8 mouse cellular contexts compared by ENCODE assay signal in genomic region chr5:137533117-137533827, GRCm38 (mm10). TPM values are rescaled to one million over a fixed set of nuclear protein-coding genes. Genes with fewer than 3 reads are reported as not detected.
DNase-seq lines count a peak whose midpoint lies in the region; ATAC-seq lines count a peak whose summit lies in the region.

TSS of gene Epo (minus strand) at chr5:137533242.
TSS of gene Gnb2 (minus strand) at chr5:137533510.

- H3K4me2 ChIP-seq in heart, embryonic 14.5 days (ENCODE audit: low read length): peak within 1 kb of the TSS; percentile 76
- H3K4me2 ChIP-seq in liver, embryonic 13.5 days: peak within 1 kb of the TSS; percentile 99
- peak within 1 kb of the TSS; percentile 93 for H3K4me2 ChIP-seq in stomach, embryonic 16.5 days (ENCODE audit: low read depth, low read length)

- peaks cover 5 to 11% of the 10 kb centered on the region in 2 experiments for H3K4me1 ChIP-seq in heart, embryonic 14.5 days (ENCODE audit: control insufficient read depth in 2 of 2, insufficient read depth in 2 of 2, low read length in 2 of 2)
- peaks cover 44% of the 10 kb centered on the region for H3K4me1 ChIP-seq in liver, embryonic 13.5 days (replicated peaks)
- H3K4me1 ChIP-seq in stomach, embryonic 16.5 days (ENCODE audit: control insufficient read depth, insufficient read depth, low read length): peaks cover 13% of the 10 kb centered on the region

- peak within 1 kb of the TSS; percentile 82 for H3K9ac ChIP-seq in heart, embryonic 14.5 days (ENCODE audit: low read length)
- peak within 1 kb of the TSS; percentile 95 for H3K9ac ChIP-seq in liver, embryonic 13.5 days
- H3K9ac ChIP-seq in stomach, embryonic 16.5 days (ENCODE audit: low read length): peak within 1 kb of the TSS; percentile 94

- ATAC-seq in CD4-positive, CD25-positive, alpha-beta regulatory T cell, adult 4 months: peak; percentile 77
- peak; percentile 74 for ATAC-seq in heart, embryonic 14.5 days (ENCODE audit: insufficient number of reproducible peaks, insufficient read depth, low FRiP score, low read depth)
- peak; percentile 78 for ATAC-seq in liver, embryonic 13.5 days (ENCODE audit: low read depth)
- peak; percentile 83 for ATAC-seq in stomach, embryonic 16.5 days (ENCODE audit: insufficient read depth, low FRiP score)

- no peaks in the 10 kb centered on the region for H3K27me3 ChIP-seq in heart, embryonic 14.5 days (ENCODE audit: control insufficient read depth, insufficient read depth, low read length)
- no peaks in the 10 kb centered on the region for H3K27me3 ChIP-seq in liver, embryonic 13.5 days
- H3K27me3 ChIP-seq in stomach, embryonic 16.5 days (ENCODE audit: control insufficient read depth, insufficient read depth, low read length): no peaks in the 10 kb centered on the region

- peak within 1 kb of the TSS; percentile 89 to 97 for H3K27ac ChIP-seq in heart, embryonic 14.5 days (replicated peaks in 1 of 2; ENCODE audit: control insufficient read depth in 1 of 2, insufficient read depth in 1 of 2, low read depth in 2 of 2, low read length in 2 of 2)
- H3K27ac ChIP-seq in liver, embryonic 13.5 days: peak within 1 kb of the TSS; percentile 92
- peak within 1 kb of the TSS; percentile 83 for H3K27ac ChIP-seq in stomach, embryonic 16.5 days (ENCODE audit: low read length)

- under 1% methylated on average over 40 of the region's 40 CpGs for WGBS in heart, embryonic 14.5 days
- WGBS in liver, embryonic 13.5 days (ENCODE audit: insufficient replicate concordance): 0% methylated on average over 40 of the region's 40 CpGs
- WGBS in stomach, embryonic 16.5 days: 0% methylated on average over 40 of the region's 40 CpGs

- no peaks in the 10 kb centered on the region for H3K9me3 ChIP-seq in heart, embryonic 14.5 days (ENCODE audit: control insufficient read depth, low read length)
- no peaks in the 10 kb centered on the region for H3K9me3 ChIP-seq in liver, embryonic 13.5 days (replicated peaks)
- H3K9me3 ChIP-seq in stomach, embryonic 16.5 days (replicated peaks; ENCODE audit: control insufficient read depth, low read length): no peaks in the 10 kb centered on the region

- H3K36me3 ChIP-seq in heart, embryonic 14.5 days (ENCODE audit: control insufficient read depth, insufficient read depth, low read length): peaks cover 21% of the 10 kb centered on the region
- H3K36me3 ChIP-seq in liver, embryonic 13.5 days: peaks cover 24% of the 10 kb centered on the region
- peaks cover 4% of the 10 kb centered on the region; the same call in 1 of the 2 replicates for H3K36me3 ChIP-seq in stomach, embryonic 16.5 days (ENCODE audit: control insufficient read depth, insufficient read depth, low read length)

- peak within 1 kb of the TSS; percentile 54 to 99 for H3K4me3 ChIP-seq in heart, embryonic 14.5 days (ENCODE audit: control insufficient read depth in 1 of 2, insufficient read depth in 1 of 2, low read depth in 1 of 2, low read length in 2 of 2)
- peak within 1 kb of the TSS; percentile 93 for H3K4me3 ChIP-seq in liver, embryonic 13.5 days (replicated peaks)
- H3K4me3 ChIP-seq in stomach, embryonic 16.5 days (replicated peaks; ENCODE audit: low read length): peak within 1 kb of the TSS; percentile 92

- DNase-seq in c-Kit-negative CD71-positive TER-119-positive erythroid progenitor cells, embryonic 14.5 days (ENCODE audit: low read depth, low spot score): peak; percentile 98
- peak; percentile 91 for DNase-seq in fibroblast of lung, adult 2 months (ENCODE audit: low read depth)
- DNase-seq in kidney, postnatal 14 days: peak; percentile 99
- peak; percentile 98 for DNase-seq in liver, embryonic 13.5 days
- peak; percentile 97 for DNase-seq in neural tube, embryonic 10.5 days (ENCODE audit: extremely low spot score, low spot score)

RNA-seq across cellular contexts. Expression of gene Epo, which starts in this region (rescaled TPM):
- polyA plus RNA-seq in CD4-positive, CD25-positive, alpha-beta regulatory T cell, adult 4 months (2017; shearing (Covaris generic)): not detected
- not detected in 2 replicates for polyA plus RNA-seq in heart, embryonic 14.5 days (2014; fragmentation: Nextera tagmentation; extraction: Ambion mirVana)
- 0.96 and 1.2 TPM in 2 replicates for polyA plus RNA-seq in liver, embryonic 13.5 days (2015; fragmentation: Nextera tagmentation; extraction: Ambion mirVana)
- not detected in 2 replicates for polyA plus RNA-seq in stomach, embryonic 16.5 days (2015; fragmentation: Nextera tagmentation; extraction: Ambion mirVana)

RNA-seq across cellular contexts. Expression of gene Gnb2, which starts in this region (rescaled TPM):
- polyA plus RNA-seq in CD4-positive, CD25-positive, alpha-beta regulatory T cell, adult 4 months (2017; shearing (Covaris generic)): 10 to 100 TPM; 36.8 to 66.7 TPM
- polyA plus RNA-seq in heart, embryonic 14.5 days (2014; fragmentation: Nextera tagmentation; extraction: Ambion mirVana): 296 and 340 TPM in 2 replicates
- 139 and 159 TPM in 2 replicates for polyA plus RNA-seq in liver, embryonic 13.5 days (2015; fragmentation: Nextera tagmentation; extraction: Ambion mirVana)
- polyA plus RNA-seq in stomach, embryonic 16.5 days (2015; fragmentation: Nextera tagmentation; extraction: Ambion mirVana): 257 and 284 TPM in 2 replicates

Comparison
In these comparisons a context has a peak if more than half of its experiments do, and no peak if none do; other contexts are left out.
1. Peak in every context shown above with its lines: DNase-seq, ATAC-seq, H3K4me3 ChIP-seq and H3K27ac ChIP-seq.